Mouse (Mus musculus) brain, embryonic 18.5 days (tissue): ENCODE data around the gene Slc24a1.
"Not testable (repeated sequence)": the region's sequence is repeated elsewhere in the genome, so short reads cannot be mapped to it uniquely, and the experiment has no call there.

Experiments
- DNase-seq: peaks from one replicate; pipeline ENCODE4 v3.0.0-alpha.2; 2012; ENCODE audit warnings: low read depth, low spot score

Slc24a1 gene

DNA sequence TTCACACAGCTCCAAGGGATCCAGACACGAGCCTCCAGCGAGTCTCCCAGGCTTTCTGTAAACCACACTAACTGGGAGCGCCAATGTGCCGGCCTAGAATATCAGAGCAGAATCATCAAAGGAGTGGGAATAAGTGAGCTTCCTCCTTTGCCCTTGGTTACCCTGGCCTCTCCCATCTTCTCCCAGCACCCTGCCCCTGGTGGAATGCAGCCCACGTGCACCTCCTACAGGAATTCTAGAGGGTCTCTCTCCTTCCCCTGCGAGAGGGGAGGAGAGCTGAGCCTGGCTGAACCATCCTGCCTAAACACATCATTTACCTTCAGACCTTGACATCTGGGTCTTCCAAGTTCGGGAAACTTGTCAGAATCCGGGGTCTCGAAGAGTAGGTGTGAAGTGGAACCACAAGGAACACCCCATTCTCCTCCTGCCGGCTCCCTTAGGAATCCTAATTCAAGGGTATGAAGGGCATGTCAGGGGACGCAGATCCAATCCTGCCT is at the start of gene Slc24a1:
Gene Slc24a1, minus strand, starts transcription at position 447 of the 497 bp plus-strand sequence.
- no peak for DNase-seq

DNA sequence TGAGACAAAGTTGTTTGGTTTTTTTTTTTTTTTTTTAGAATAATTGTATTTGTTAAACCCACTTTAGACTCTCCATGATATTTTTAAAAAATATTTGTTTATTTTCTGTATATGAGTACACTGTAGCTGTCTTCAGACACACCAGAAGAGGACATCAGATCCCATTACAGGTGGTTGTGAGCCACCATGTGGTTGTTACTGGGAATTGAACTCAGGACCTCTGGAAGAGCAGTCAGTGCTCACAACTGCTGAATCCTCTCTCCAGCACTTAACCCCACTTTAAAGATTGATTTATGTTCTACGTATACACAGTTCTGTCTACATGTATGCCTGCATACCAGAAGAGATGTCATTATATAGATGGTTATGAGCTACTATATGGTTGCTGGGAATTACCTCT is 44.1 kb upstream of the Slc24a1 start:
- not testable (repeated sequence) for DNase-seq

DNA sequence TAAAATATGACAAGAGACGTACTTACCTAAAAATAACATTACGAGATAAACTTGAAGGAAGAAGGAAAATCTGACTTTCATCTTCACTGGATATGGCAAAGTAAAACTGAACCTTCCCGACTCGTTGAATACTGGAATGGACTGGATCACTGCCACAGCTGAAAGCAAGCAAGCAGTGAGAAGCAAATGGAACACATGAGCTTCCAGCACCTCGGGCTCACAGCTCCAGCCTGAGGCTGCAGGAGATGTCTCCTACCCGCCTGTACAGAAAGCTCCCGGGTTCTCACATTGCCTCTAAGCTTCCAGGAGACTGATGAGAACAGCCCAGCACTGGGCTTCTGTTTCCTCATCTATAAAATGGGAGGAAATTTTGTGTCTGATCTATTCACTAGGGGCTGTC is 38.9 kb upstream of the Slc24a1 start:
- DNase-seq: no peak

DNA sequence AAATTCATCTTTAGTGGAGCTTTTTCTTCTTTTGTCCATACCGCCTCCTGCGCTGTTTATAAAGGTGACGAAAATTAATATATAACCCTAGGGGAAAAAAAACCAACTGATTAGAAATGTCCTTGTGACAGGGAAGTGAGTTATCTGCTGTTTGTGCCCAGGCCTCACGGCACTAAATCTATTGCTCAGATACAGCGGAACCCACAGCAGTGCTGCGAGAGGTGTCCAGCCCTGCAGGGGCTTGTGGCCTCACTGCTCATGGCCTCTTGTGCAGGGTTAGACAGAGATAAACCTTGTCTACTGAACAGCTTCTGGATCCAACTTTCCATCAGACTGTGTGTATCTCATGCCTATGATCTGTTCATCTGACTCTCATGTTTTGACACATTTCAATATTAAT is 37.0 kb upstream of the Slc24a1 start:
- no peak for DNase-seq

DNA sequence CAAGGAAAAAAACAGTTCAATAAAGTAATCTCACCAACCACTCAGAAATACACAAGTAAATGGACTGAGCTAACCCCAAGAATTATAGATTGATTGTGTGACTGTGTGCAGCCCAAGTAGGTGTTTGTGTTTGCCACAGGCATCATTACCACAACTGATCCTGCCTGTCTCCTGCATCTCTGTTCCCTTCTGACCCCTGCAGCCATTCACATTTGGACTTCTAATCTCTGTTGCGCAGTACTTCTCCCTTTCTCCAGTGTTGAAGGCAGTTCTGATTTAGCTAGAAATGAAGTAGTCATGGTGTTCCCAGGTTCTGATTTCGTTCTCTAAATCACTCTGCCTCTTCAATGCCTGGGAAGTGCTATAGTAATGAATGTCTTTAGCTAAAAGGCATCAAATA is 36.2 kb upstream of the Slc24a1 start:
- DNase-seq: no peak

DNA sequence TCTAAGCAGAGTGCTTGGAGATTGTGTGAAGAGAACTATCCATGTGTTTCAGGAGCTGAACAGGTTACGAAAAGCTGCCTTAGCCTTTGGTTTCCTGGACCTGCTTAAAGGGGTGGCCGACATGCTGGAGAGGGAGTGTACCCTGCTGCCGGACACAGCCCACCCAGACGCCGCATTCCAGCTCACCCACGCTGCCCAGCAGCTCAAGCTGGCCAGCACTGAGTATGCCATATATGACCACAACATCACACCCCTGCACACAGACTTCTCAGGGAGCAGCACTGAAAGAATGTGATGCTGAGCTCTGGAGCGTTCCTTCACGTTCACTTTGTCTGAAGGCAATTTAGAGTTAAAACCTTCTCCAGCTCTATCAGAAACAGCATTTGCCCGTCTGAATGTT is 34.4 kb upstream of the Slc24a1 start:
- no peak for DNase-seq

DNA sequence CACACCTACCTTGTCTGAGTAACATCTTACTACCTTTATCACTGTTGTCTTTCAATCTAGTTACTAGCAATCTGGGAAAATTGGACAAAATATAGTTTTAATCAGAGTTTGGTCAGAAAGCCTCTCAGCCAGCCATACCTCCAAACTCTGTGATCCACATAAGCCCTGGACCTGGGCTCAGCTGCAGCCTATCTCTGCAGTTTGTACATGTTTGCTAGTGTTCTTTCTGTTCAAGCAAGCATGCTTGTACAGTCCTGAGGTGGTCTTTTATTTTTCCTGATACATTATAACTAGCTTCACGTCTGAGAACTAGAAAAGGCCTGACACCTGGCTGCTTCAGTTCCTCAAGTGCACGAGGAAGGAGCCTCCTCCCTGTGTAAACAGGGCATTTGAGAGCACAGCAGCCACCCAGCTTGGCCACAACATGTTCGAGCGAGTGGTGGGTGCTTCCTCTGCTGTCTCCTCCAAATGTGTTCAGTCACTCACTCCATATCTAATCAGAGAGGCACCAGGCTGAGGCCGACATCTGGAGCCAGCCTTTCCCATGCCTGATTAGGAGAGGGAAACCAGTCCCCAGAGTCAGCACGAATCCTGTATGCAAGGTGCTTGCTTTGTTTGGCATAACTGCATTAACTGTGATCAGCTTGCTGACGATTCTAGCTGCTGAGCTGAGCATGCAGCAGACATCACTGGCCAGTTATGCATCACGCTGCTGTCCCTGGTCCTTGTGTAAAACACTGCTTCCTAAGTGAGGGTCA is 33.8 kb upstream of the Slc24a1 start:
- DNase-seq: no peak

DNA sequence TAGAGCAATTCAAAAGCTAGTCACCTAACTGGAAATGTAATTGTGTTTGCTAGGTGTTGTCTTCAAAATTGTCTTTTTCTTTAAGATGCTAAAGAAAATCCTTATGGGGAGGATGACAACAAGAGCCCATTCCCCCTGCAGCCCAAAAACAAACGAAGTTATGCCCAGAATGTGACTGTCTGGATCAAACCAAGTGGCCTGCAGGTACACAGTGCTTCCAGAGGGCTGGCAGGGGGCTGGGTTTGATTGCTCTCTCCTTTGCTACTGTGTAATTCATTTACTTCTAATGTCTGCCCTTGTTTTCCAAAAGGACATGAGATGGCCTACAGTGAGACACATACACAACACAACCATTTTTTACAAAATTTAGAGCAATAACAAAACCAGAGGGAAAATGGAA is 30.5 kb upstream of the Slc24a1 start:
- DNase-seq: no peak

DNA sequence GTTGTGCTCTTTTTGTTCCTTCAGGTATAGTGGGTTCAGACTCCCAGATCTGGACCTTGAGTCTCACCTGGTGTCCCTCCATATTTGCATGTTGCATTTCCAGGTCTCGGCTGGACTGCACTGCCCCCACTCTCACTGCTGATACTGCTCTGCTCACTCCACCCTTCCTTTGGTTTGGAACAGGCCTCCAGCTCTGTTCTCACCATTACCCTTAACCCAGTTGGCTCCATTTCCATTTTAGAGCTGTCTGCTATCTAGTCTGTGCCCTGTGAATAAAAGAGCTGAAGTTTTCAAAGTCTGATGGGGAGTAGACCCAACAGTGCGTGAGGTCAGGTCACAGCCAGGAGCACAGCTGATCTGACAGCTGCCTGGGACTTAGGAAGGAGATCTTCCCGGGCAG is 29.1 kb upstream of the Slc24a1 start:
- DNase-seq: no peak

DNA sequence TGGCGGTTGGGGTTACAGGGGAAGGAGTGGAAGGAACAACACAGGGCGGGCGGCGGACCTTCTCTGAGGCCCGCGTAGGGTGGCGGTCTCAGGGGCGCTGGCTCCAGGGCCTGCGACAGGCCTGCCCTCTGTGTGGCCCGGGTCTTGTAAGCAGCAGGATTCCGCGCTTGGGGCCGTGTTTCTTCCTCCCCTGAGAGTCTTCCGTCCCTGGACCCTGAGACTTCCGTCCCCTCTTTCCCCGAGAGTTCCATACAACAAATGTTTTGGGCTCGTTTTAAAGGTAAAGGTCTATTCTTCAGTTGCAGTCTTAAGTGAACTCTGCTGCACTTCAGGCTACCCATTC is 9.5 kb upstream of the Slc24a1 start:
- no peak for DNase-seq

DNA sequence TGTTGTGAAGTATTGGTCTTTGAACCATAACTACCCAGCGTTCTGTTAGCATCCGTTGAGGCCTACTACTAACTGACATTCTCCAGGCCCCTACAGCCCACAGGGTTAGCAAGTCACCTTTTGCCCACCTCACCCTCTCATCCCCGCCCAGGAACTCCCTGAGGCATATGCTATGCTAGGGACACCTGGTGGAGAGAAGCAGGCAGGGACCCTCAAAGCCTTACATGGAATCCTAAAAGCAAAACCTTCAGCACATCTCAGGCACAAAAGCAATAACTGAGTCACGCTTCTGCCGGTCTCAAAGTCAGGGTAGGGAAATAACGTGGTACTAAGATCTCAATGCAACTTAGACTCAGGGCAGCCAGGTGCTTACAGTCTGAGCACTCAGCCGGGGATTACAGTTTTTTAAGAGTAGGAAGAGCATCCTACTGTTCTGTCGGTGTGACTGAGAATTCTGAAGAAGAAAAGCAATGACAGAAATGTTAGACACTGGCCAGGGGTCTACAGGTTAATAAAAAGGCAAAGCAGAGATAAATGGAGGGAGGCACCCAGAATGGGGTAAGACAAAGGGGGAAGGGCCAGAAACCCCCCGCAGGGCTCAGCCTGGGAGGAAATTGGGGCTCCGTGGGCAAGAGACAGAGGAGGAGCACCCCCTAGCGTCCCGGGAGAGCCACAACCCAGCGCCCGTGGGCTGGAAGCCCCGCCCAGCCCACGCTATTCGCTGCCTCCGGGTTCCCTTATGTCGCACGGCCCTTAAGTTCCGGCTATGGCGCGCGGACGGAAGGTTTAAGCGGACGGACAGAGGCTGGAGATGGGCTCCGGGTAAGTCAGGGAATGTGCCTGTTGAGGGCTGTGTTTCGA is 8.9 kb upstream of the Slc24a1 start, which contains the start of gene Ints14:
Gene Ints14, plus strand, starts transcription at position 789 of the 861 bp plus-strand sequence.
- DNase-seq: peak; percentile 88

DNA sequence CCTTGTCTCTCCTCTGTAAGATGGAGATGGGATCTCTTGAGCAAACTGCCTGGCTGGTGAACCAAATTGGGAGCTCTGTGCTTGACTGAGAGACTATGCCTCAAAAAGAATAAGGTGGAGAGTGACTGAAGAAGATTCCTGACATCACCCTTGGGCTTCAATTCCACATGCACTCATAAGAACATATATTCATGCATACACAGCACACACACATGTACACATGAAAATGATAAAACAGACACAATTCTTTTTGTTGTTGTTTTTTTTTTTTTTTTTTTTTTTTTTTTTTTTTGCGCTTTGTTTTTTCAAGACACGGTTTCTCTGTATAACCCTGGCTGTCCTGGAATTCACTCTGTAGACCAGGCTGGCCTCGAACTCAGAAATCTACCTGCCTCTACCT is 5.9 kb upstream of the Slc24a1 start:
- DNase-seq: no peak

DNA sequence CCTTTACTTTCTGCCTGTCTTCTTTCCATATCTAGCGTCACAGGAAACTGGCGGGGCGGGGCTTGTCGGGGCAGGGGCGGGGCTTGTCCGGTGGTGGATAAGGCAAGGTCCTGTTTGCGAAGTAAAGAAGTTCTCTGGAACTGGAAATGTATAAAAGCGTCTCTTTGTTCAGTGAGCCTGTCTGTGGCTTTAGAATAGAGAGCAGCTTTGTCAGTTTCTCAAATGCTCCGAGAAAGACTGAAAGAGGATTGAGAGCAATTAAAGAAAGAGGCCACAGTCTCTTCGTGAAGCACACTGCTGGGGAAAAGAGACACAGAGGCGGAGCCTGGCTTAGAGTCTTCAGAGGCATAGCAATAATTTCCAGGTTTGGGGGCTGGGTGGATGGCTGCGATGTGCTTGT is 4.9 kb upstream of the Slc24a1 start:
- DNase-seq: no peak

DNA sequence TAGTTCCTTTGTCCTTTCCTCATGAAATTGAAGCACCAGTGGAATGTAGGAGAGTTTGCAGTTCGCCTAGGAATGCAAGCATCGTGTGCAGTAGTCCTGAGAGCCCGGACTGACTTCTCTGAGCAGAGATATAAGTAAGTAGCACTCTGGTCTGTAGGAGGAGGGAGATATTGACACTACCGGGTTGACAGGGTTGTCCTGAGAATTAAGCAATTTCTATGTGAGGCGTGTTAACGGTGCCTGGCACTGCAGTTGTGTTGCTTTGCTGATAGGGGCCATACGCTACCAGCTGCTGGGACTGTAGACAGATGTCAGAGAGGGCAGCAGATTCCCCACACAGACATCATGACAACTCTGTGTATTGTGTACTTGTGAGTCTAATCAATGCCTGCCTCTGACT is 1.8 kb upstream of the Slc24a1 start:
- no peak for DNase-seq

DNA sequence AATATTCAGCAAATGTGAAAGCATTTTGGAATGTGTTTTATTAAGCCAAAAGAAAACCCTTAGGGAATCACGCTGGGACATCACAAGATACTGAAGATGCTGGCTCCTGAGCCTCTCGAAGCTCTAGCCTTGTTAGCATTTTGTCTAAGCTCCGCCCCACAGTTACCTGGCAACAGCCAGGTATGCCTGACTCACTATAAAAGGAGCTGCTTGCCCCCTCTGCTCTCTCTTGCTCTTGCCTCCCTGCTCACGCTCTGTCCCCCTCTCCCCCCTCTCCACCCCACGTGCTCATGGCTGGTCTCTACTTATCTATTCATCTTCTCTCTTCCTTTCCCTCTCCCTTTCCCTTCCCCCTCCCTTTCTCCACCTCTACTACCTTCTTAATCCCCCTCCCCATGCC is 648 bp upstream of the Slc24a1 start:
- no peak for DNase-seq

DNA sequence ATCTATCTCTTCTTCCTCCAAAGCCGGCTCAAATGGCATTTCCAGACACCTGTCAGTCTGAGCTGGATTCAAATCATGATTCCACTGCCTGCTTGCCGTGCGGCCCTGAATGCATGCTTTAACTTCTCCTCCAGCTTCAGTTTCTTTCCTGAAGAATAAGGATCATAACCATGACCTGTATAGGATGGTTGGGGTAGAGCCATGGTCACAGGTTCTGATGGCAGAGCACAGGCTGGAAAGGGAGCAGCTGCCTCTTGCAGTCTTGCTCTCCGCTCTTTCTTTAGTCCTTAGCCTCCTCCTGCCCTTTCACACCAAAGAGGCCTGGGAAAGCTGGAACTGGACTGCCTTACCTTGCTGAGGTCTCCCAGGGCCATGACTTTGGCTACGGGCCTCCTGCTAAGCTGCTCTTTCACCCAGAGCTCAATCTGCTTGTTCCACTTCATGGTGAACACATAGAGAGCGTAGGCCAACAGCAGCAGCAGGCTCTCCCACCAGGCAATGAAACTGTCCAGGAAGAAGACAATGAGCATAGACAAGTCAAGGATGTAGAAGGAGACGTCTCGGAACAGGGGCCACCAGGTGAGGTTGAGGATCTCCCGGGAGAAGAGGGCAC is 3.8 kb downstream of the Slc24a1 start:
- no peak for DNase-seq

DNA sequence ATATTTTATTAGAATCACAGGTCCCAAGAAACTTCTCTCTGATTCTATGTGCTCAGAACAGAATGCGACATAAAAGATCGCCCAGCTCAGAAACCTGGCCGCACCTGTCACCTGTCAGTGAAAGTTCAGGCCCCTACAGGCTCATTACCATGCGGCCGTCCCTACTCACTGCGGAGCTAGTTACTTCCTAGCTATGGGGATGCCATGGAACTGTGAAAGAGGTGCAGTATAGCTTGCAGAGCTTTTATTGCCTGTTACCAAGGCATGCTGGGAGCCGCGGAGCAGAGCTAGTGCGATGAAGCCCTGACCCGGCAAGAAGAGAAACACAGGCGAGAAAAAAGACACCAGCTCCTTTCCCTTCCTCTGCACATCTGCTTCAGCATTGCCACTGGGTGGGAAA is 7.4 kb downstream of the Slc24a1 start:
- no peak for DNase-seq

DNA sequence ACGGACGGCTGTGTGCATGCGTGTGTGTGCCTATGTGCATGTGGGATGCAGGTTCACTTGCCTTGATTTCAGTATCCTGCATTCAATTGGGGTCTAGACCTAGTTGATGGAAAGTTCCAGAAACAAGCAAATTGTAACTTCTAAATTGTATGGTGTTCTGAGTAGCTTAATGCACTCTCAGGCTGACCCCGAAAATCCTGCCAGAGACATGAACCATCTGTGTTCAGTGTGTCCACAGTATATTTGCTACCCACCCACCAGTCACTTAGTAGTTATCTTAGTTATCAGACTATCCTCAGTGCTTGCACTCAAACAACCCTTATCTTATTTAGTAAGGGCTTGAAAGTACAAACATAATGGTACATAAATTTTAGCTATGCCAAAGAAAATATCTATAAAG is 9.8 kb downstream of the Slc24a1 start:
- no peak for DNase-seq

DNA sequence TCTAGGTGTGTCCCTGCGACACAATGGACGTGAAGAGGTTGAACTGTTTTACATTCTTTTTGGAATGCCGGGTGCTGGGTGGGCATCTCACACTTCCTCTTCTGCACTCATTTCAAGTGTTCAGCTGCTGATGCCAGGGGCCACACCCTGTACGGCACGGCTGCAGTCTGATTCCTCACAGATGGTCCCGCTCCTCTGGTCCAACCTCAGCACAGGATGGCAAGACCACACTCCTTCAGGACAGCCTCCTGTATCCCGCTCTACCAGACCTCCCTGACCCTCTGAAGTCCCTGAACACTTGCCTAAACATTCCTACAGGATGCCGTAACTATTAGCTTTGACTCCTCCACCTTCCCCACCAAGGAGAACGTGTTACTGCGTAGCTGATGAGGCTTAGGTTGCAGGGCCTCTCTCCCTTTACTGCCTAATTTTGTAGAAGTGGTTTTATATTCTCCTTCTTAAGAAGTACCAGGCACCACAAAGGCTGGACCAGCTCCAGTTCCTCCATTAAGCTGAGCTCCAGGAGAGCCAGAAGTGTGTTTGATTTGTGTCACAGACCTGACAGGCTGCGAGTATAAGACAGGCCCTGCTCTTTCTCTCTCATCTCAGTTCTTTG is 10.6 kb downstream of the Slc24a1 start:
- no peak for DNase-seq

DNA sequence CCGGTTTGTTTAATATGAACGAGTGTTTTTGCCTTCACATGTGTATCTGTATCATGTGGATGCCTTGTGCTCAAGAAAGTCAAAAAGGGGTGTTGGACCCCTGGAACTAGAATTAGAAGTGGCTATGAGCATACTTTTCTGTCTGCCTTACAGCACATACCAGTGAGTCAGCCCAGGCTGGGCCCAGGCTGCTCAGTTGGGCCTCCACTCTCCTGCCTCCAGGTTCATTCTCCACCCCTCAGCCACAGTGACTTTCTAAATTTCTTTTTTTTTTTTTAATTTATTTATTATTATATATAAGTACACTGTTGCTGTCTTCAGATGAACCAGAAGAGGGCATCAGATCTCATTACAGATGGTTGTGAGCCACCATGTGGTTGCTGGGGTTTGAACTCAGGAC is 11.6 kb downstream of the Slc24a1 start:
- DNase-seq: no peak

DNA sequence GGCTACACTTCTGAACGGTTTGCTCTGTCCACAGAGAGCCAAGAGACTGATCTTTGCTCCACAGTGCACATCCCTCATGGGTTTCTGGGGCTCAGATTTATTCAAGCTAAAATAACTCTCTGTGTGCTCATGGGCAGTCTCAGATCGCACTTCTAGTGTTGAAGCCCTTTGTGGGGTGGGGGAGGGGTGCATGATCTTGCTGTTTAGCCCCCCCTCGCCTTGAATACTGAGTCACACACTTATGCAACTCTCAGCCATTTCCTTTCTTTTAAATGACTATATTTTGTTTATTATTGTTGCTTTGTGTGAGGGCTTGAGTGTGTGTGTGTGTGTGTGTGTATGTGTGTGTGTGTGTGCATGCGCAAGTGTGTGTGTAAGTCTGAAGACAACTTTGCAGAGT is 12.1 kb downstream of the Slc24a1 start:
- no peak for DNase-seq

DNA sequence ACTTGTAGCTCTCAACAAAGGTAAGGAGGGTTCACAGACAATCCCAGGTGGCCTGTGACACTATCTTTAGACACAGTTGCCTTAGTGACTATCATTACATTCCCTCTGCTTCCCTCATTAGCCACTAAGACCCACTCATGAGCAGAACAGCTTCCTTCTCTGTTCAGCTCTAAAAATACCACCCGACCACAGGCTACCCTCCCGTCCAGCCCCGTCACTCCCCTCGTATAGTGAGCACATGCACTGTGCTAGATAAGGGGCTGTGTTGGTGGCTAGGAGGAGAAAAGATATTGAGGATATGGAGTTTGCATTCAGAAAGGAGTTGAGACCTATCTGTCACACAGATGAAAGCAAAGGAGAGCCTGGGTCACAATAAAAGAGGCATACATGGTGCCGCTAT is 12.9 kb downstream of the Slc24a1 start:
- no peak for DNase-seq
